In the genomic region with DNA sequence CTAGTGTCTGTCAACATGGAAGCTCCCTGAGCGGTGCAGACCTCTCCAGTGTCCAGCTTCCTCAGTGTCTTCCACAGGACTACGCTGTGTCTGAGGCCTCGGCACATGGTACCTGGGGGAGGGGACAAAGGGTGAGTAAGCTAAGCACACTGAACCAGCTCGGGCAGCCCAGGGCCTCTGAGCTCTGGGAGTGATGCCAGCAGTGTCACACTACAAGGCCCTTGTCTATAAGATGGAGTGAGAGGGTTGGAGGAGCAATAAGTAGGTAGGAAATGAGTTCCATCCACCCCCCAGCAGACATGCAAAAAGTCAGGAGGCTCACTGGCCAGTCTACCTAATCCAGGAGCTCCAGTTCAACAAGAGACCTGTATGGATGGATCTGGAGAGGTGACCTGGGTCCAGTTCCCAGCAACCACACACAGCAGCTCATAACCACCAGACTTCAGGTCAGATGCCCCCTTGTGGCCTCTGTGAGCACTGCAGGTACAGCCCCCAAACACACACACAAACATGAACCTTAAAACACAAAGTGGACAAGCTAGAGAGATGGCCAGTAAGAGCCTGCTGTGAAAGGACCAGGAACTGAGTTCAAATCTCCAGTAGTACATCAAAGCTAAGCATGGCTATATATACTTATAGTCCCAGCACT, we compare ENCODE assay signal across 1 mouse cellular context.
TF ChIP-seq lines count a peak whose summit lies in the region.

No protein-coding gene starts in this region.

TF ChIP-seq in CH12.LX, 34 proteins besides CTCF, POLR2A, EP300 and RAD21 (continued from another document):
- TF ChIP-seq SMC3 (IDR thresholded peaks at IDR 0.05; ENCODE audit: low read depth, low read length): peak; percentile 43
- TF ChIP-seq MEF2A (IDR thresholded peaks at IDR 0.05; ENCODE audit: borderline replicate concordance, low read depth, low read length): no peak
- TF ChIP-seq JUN (IDR thresholded peaks at IDR 0.05; ENCODE audit: insufficient read depth, low read depth, low read length): no peak
- TF ChIP-seq USF2 (conservative IDR thresholded peaks at IDR 0.05; ENCODE audit: low read depth, low read length): no peak
- no peak for TF ChIP-seq ZMIZ1 (IDR thresholded peaks at IDR 0.05; ENCODE audit: low read depth, low read length)
- no peak for TF ChIP-seq ETS1 (conservative IDR thresholded peaks at IDR 0.05; ENCODE audit: low read depth, low read length)
